Mouse (Mus musculus): Measurements from ENCODE around the gene Cercam. TPM values are rescaled to one million over a fixed set of nuclear protein-coding genes. Genes with fewer than 3 reads are reported as not detected.
A peak's percentile ranks its signal among the peaks of the same experiment; 100 is the strongest.

The Cercam gene
- total RNA-seq (2017) = 0.23 and 0.25 TPM in 2 replicates

GRCm38 (mm10) chr2:29868949-29869645 lies at the start of gene Cercam:
Cercam (plus strand) TSS chr2:29869164.
- ATAC-seq (ENCODE audit: extremely low read depth, insufficient number of reproducible peaks, low FRiP score, poor library complexity, severe bottlenecking) = peak; percentile 87

DNA sequence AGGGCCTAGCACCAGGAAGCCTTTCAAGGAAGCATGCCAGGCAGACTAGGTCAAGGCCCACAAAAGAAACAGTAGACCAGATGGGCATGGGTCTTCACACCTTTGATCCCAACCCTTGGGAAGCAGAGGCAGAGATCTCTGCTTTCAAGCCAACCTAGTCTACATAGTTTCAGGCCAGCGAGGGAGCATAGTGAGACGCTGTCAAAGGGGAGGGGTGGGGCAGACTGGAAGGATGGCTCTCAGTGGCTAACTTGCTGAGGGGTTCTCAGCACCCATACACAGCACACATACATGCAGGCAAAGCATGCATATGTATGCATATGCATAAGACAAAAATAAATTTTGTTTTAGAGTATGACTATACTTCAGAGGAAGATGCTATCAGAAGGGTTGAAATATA lies 49.6 kb upstream of the Cercam start:
- no peak for ATAC-seq (ENCODE audit: extremely low read depth, insufficient number of reproducible peaks, low FRiP score, poor library complexity, severe bottlenecking)

GRCm38 (mm10) chr2:29820025-29820817 lies 48.7 kb upstream of the Cercam start, which contains the start of gene Urm1:
Urm1 (plus strand) TSS chr2:29820075.
- ATAC-seq (ENCODE audit: extremely low read depth, insufficient number of reproducible peaks, low FRiP score, poor library complexity, severe bottlenecking) = peak; percentile 10; the same call in 1 of the 2 replicates

DNA sequence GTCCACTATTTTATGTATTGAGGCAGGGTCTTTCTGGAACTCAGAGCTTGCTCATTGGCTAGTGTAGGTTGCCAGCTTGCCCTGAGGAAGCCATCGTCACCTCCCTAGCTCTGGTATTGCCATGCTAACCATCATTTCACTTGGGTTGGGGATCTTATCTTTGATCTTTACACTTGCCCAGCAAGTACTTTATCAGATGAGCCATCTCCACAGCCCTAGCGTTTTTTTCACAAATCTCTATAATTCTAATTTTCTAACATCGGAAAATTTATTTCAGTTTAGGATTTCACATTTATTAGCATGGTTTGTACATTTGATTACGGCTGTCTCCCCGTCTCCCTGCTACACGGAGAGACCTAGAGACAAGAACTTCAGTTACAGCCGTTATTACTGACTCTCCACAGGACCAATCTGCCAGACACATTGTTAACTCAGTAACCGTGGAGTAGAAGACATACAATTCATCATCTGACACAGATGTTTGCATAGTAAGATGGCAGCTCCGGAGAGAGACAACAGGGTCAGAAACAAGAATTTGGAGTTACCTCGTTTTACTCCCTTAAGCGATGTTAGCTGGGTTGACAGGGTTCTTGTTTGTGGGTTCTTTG lies 42.5 kb upstream of the Cercam start:
- ATAC-seq (ENCODE audit: extremely low read depth, insufficient number of reproducible peaks, low FRiP score, poor library complexity, severe bottlenecking) = no peak

- peak; percentile 95 for ATAC-seq (ENCODE audit: extremely low read depth, insufficient number of reproducible peaks, low FRiP score, poor library complexity, severe bottlenecking)
These were observed 41.8 kb upstream of the Cercam start for GRCm38 (mm10) chr2:29826926-29827708.

DNA sequence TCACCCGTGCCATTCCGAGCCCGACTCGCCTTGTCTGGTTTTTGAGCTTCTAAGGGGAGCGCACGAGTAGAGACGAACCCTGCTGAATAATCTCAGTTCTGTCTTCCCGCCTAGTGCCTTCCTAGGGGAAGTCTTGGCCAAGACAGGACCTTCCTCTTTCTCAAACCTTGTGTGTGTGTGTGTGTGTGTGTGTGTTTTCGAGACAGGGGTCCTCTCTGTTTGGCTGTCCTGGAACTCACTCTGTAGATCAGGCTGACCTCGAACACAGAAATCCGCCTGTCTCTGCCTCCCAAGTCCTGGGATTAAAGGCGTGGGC lies 41.3 kb upstream of the Cercam start:
- ATAC-seq (ENCODE audit: extremely low read depth, insufficient number of reproducible peaks, low FRiP score, poor library complexity, severe bottlenecking) = no peak

- ATAC-seq (ENCODE audit: extremely low read depth, insufficient number of reproducible peaks, low FRiP score, poor library complexity, severe bottlenecking) = no peak
These were observed 37.9 kb upstream of the Cercam start for GRCm38 (mm10) chr2:29831106-29831505.

GRCm38 (mm10) chr2:29833796-29834195 lies 35.2 kb upstream of the Cercam start:
- ATAC-seq (ENCODE audit: extremely low read depth, insufficient number of reproducible peaks, low FRiP score, poor library complexity, severe bottlenecking) = no peak

GRCm38 (mm10) chr2:29835391-29835899 lies 33.5 kb upstream of the Cercam start:
- no peak for ATAC-seq (ENCODE audit: extremely low read depth, insufficient number of reproducible peaks, low FRiP score, poor library complexity, severe bottlenecking)

GRCm38 (mm10) chr2:29839460-29839859 lies 29.5 kb upstream of the Cercam start:
- ATAC-seq (ENCODE audit: extremely low read depth, insufficient number of reproducible peaks, low FRiP score, poor library complexity, severe bottlenecking) = no peak

DNA sequence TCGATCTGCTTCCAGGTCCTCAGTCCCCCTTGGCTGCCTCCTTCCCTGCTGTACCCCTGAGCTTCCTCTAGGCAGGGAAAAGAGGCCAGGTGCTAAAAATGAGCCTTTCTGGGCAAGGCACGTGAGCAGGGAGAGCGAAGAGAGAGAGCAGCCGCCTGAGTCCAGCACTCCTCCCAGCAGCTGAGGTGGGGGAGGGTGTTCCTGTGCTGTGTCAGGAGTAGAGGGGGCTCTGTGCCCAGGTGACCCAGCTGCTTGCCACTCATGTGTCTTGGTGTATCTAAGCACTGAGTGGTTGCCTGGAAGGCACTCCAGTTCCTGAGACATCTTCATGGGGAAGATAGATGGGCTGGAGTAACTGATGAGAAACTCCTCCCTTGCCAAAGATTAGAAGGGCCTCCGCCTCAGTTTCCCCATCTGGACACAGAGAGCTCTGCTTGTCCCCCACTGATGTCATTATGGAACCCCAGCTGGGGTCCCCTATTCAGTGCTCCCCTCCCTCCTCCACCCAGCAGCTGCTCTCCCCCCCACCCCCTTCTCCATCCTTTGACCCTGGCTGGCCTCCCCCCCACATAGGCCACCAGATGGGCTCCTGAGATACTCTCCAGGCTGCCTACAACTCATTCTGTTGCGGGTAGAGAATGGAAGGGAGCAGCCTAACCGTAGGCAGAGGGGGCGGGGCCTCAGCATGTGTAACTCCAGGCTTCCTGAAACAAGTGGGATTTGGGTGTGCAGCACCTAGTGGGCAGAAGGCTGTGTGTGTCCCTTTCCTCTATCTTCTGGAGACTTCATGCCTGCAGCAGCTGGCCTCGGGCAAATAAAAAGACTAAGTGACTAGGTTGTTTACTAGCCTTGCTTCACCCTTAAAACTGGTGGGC lies 25.5 kb upstream of the Cercam start:
- ATAC-seq (ENCODE audit: extremely low read depth, insufficient number of reproducible peaks, low FRiP score, poor library complexity, severe bottlenecking) = no peak

DNA sequence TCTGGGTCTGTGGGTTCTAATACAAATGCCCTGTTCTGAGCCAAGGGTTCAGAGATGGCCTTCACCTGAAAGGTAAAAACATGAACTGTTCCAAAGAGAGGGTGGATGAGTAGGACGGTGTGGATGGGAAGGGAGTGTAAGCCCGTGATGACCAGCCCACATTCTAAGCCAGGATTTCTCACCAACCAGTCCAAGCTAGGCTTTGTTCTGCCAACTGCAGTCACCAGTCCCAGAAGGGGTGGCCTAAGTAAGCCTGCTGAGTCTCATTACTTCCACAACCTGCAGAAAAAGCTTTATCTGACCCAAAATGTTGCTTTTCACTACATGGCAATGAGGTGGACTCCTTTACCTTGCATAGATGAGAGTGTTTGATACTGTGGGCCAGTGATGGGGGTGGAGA lies 24.8 kb upstream of the Cercam start:
- ATAC-seq (ENCODE audit: extremely low read depth, insufficient number of reproducible peaks, low FRiP score, poor library complexity, severe bottlenecking) = no peak

DNA sequence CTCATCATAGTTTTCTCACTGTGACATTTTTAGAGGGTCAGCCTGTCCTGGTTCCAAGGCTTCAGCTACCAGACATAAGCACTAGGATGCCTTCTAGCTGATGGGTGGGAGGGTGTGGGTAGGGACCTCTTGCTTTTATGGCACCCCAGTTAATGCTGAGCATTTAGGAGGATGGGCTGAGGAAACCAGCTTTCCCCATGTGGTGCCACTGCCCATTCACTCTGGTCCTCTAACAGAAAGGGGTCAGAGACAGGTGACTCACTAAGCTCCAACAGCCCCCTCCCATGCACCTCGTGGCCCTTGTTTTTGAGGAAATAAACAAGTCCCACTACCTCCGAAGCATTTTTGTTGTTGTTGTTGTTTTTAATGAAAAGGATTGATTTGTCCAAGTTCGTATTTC lies 24.3 kb upstream of the Cercam start:
- ATAC-seq (ENCODE audit: extremely low read depth, insufficient number of reproducible peaks, low FRiP score, poor library complexity, severe bottlenecking) = no peak

DNA sequence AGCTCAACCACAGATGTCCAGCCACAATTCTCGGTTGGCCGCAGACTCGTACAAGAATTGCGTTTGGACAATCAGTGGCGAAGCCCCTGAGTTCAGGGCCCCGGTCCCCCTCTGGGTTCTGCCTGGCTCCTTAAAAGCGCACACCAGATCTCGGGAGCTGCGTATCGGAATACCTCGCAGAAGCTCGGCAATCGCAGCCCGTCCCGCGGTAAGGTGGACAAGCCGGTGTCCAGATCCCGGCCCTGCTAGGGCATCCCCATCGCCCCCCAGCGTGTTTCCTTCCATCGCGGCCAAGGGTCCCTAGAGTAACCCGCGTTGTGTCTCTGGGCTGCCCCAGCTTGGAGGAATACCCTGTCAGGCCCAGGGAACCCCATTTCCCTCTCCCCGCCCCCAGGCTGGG lies 23.3 kb upstream of the Cercam start:
- no peak for ATAC-seq (ENCODE audit: extremely low read depth, insufficient number of reproducible peaks, low FRiP score, poor library complexity, severe bottlenecking)

- ATAC-seq (ENCODE audit: extremely low read depth, insufficient number of reproducible peaks, low FRiP score, poor library complexity, severe bottlenecking) = no peak
These were observed 22.7 kb upstream of the Cercam start for GRCm38 (mm10) chr2:29846061-29846853.

- ATAC-seq (ENCODE audit: extremely low read depth, insufficient number of reproducible peaks, low FRiP score, poor library complexity, severe bottlenecking) = no peak
These were observed 22.1 kb upstream of the Cercam start for GRCm38 (mm10) chr2:29846911-29847310.

- no peak for ATAC-seq (ENCODE audit: extremely low read depth, insufficient number of reproducible peaks, low FRiP score, poor library complexity, severe bottlenecking)
These were observed 19.9 kb upstream of the Cercam start for GRCm38 (mm10) chr2:29849041-29849440.
